In the genomic region with DNA sequence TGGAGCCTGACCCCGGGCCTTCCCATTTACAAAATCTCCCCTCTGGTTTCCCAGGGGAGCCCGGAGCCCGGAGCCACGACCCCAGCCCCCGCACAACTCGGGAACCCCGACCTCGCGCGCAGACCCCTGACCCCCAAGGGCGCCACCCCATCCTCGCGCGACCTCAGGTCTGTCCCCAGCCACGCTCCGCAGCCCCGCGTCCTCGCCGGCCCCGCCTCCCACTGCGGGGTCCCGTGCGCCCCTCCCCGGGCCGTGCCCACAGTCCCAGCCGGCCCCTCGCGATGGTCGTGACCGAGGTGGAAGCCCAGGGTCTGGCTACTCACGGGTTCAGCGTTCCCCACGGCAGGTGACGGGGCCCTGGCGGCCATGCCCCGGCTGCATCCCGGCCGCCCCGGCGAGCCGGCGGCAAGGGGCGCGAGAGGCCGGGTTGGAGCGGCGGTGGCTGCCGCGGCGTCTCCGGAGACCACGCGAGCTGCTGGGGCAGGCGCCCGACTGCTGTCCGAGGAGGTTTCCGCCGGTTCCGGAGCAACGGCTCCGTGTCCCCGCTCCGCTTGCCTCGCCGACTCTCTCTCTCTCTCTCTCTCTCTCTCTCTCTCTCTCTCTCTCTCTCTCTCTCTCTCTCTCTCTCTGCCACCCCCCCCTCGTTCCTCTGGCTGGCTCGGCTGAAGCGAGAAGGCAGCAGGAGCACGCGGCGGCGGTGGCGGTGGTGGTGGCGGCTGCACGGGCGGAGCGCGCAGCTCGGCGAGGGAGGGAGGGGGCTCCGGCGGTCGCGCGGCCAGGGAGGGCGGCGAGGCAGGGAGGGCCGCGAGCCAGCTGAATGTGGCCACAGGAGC, we compare ENCODE assay signal across 8 mouse cellular contexts. TPM values are rescaled to one million over a fixed set of nuclear protein-coding genes. Genes with fewer than 3 reads are reported as not detected.
A peak's percentile ranks its signal among the peaks of the same experiment; 100 is the strongest.
DNase-seq lines count a peak whose midpoint lies in the region; ATAC-seq lines count a peak whose summit lies in the region.

No protein-coding gene starts in this region.

- peaks cover 63% of the 10 kb centered on the region for H3K4me1 ChIP-seq in hindbrain, embryonic 13.5 days (replicated peaks)
- peaks cover 59% of the 10 kb centered on the region for H3K4me1 ChIP-seq in neural tube, embryonic 12.5 days

- peak; percentile 66 to 73 for DNase-seq in layer of hippocampus, postnatal 10 days (ENCODE audit: low spot score in 2 of 2)
- DNase-seq in layer of hippocampus, adult 11-12 months (ENCODE audit: low spot score), result no peak
- DNase-seq in cerebellum, postnatal 10 days, result peak; percentile 88 to 91
- no peak for DNase-seq in gastrocnemius, postnatal 25 days
- no peak for DNase-seq in T-cell, adult 2 months (ENCODE audit: low spot score)
- no peak for DNase-seq in adrenal gland, postnatal 25 days

- ATAC-seq in hindbrain, embryonic 13.5 days (ENCODE audit: low FRiP score), result peak; percentile 41
- ATAC-seq in neural tube, embryonic 12.5 days (ENCODE audit: low FRiP score, low read depth), result peak; percentile 56

- H3K27me3 ChIP-seq in hindbrain, embryonic 13.5 days, result peaks cover 22% of the 10 kb centered on the region
- peaks cover 46% of the 10 kb centered on the region for H3K27me3 ChIP-seq in neural tube, embryonic 12.5 days (replicated peaks)

- H3K9me3 ChIP-seq in hindbrain, embryonic 13.5 days, result no peaks in the 10 kb centered on the region
- H3K9me3 ChIP-seq in neural tube, embryonic 12.5 days, result no peaks in the 10 kb centered on the region

- H3K36me3 ChIP-seq in hindbrain, embryonic 13.5 days, result no peaks in the 10 kb centered on the region
- H3K36me3 ChIP-seq in neural tube, embryonic 12.5 days, result no peaks in the 10 kb centered on the region

- peak overlapping the region; percentile 99 for H3K27ac ChIP-seq in hindbrain, embryonic 13.5 days
- H3K27ac ChIP-seq in neural tube, embryonic 12.5 days, result peak overlapping the region; percentile 93

- H3K4me3 ChIP-seq in hindbrain, embryonic 13.5 days, result peak overlapping the region; percentile 84
- H3K4me3 ChIP-seq in neural tube, embryonic 12.5 days, result peak overlapping the region; percentile 69

- H3K9ac ChIP-seq in hindbrain, embryonic 13.5 days, result peak overlapping the region; percentile 97
- peak overlapping the region; percentile 85 for H3K9ac ChIP-seq in neural tube, embryonic 12.5 days

- WGBS in hindbrain, embryonic 13.5 days, result under 1% methylated on average over 68 of the region's 90 CpGs
- 1% methylated on average over 66 of the region's 90 CpGs for WGBS in neural tube, embryonic 12.5 days

- peak overlapping the region; percentile 88 for H3K4me2 ChIP-seq in hindbrain, embryonic 13.5 days
- peak overlapping the region; percentile 72 for H3K4me2 ChIP-seq in neural tube, embryonic 12.5 days (replicated peaks)

RNA-seq across cellular contexts. Expression of a gene that starts 2.2 kb away (rescaled TPM):
- total RNA-seq in layer of hippocampus, postnatal 10 days (2021), result 100 to 1,000 TPM; 205 to 226 TPM
- polyA plus RNA-seq in hindbrain, embryonic 13.5 days (2015; fragmentation: Nextera tagmentation; extraction: Ambion mirVana), result 54.3 and 55.2 TPM in 2 replicates
- polyA plus RNA-seq in neural tube, embryonic 12.5 days (2016; fragmentation: Nextera tagmentation; extraction: Ambion mirVana), result 44.8 and 52.6 TPM in 2 replicates
- under 1 TPM; 0.16 to 0.28 TPM for total RNA-seq in gastrocnemius, postnatal 25 days (2021)
- total RNA-seq in adrenal gland, postnatal 25 days (2021), result 6.2 and 7.2 TPM in 2 replicates

Comparison
In these comparisons a context has a peak if more than half of its experiments do, and no peak if none do; other contexts are left out.
1. DNase-seq: peak in layer of hippocampus, postnatal 10 days (2 of 2) and cerebellum, postnatal 10 days (2 of 2); none in layer of hippocampus, adult 11-12 months (single experiment), gastrocnemius, postnatal 25 days (single experiment), T-cell, adult 2 months (single experiment) and adrenal gland, postnatal 25 days (single experiment).
2. RNA of a gene that starts 2.2 kb away (total RNA-seq): 205 to 226 TPM in layer of hippocampus, postnatal 10 days; 6.2 to 7.2 TPM in adrenal gland, postnatal 25 days and 0.16 to 0.28 TPM in gastrocnemius, postnatal 25 days; every median in the first group is over 10 times any median in the second.